Mouse (Mus musculus): ENCODE measurements around the gene Igf2bp3. TPM values are rescaled to one million over a fixed set of nuclear protein-coding genes. Genes with fewer than 3 reads are reported as not detected.

Igf2bp3 gene
- polyA plus RNA-seq, 1 experiment from 2014 or later = 57.8 TPM

- Histone ChIP-seq H3K27ac (peak overlapping the region; percentile 90), H3K9ac (replicated peaks) (peak overlapping the region; percentile 70), H3K4me1 (replicated peaks) (peaks cover 31% of the 10 kb centered on the region), H3K4me3 (replicated peaks) (peak overlapping the region; percentile 56), H3K9me3 (no peaks in the 10 kb centered on the region), H3K36me3 (no peaks in the 10 kb centered on the region), H3K27me3 (no peaks in the 10 kb centered on the region), H3K4me2 (replicated peaks) (peak overlapping the region; percentile 71)
- WGBS = 3% methylated on average over 11 of the region's 11 CpGs
- no peak for ATAC-seq
These were observed 2.2 kb upstream of the Igf2bp3 start for GRCm38 (mm10) chr6:49216811-49217542.

GRCm38 (mm10) chr6:49215748-49216585, 1.2 kb upstream of the Igf2bp3 start:
- peak; percentile 25 for ATAC-seq
- Histone ChIP-seq H3K9me3 (no peaks in the 10 kb centered on the region), H3K4me3 (replicated peaks) (peak overlapping the region; percentile 83), H3K9ac (replicated peaks) (peak overlapping the region; percentile 95), H3K4me1 (replicated peaks) (peaks cover 38% of the 10 kb centered on the region), H3K36me3 (no peaks in the 10 kb centered on the region), H3K27ac (peak overlapping the region; percentile 96), H3K27me3 (no peaks in the 10 kb centered on the region), H3K4me2 (replicated peaks) (peak overlapping the region; percentile 89)
- WGBS = under 1% methylated on average over 14 of the region's 14 CpGs

GRCm38 (mm10) chr6:49214086-49214927, 450 bp downstream of the Igf2bp3 start:
- Histone ChIP-seq H3K4me2 (replicated peaks) (peak overlapping the region; percentile 89), H3K4me3 (replicated peaks) (peak overlapping the region; percentile 83), H3K36me3 (no peaks in the 10 kb centered on the region), H3K9me3 (no peaks in the 10 kb centered on the region), H3K27ac (peak overlapping the region; percentile 96), H3K27me3 (no peaks in the 10 kb centered on the region), H3K9ac (replicated peaks) (peak overlapping the region; percentile 95), H3K4me1 (replicated peaks) (peaks cover 50% of the 10 kb centered on the region)
- WGBS = under 1% methylated on average over 76 of the region's 76 CpGs
- peak; percentile 9; the same call in 1 of the 2 replicates for ATAC-seq

GRCm38 (mm10) chr6:49213581-49214085, 1.1 kb downstream of the Igf2bp3 start:
- ATAC-seq = peak; percentile 14; the same call in 1 of the 2 replicates
- under 1% methylated on average over 50 of the region's 50 CpGs for WGBS
- H3K4me1 ChIP-seq (replicated peaks) = peaks cover 56% of the 10 kb centered on the region

GRCm38 (mm10) chr6:49212931-49213580, 1.7 kb downstream of the Igf2bp3 start:
- peaks cover 58% of the 10 kb centered on the region for H3K4me1 ChIP-seq (replicated peaks)
- no peak for ATAC-seq
- no peaks in the 10 kb centered on the region for H3K27me3 ChIP-seq
- WGBS = 2% methylated on average over 20 of the region's 20 CpGs
- H3K36me3 ChIP-seq = no peaks in the 10 kb centered on the region
- no peaks in the 10 kb centered on the region for H3K9me3 ChIP-seq
- H3K4me2 ChIP-seq (replicated peaks) = peak overlapping the region; percentile 89
- peak overlapping the region; percentile 96; the same call in 1 of the 2 replicates for H3K27ac ChIP-seq
- peak overlapping the region; percentile 83 for H3K4me3 ChIP-seq (replicated peaks)
- peak overlapping the region; percentile 95 for H3K9ac ChIP-seq (replicated peaks)

More at GRCm38 (mm10) chr6:49213581-49214085, 1.1 kb downstream of the Igf2bp3 start:
- Histone ChIP-seq H3K36me3 (no peaks in the 10 kb centered on the region), H3K9me3 (no peaks in the 10 kb centered on the region), H3K27me3 (no peaks in the 10 kb centered on the region), H3K4me2 (replicated peaks) (peak overlapping the region; percentile 89), H3K27ac (peak overlapping the region; percentile 96), H3K4me3 (replicated peaks) (peak overlapping the region; percentile 83), H3K9ac (replicated peaks) (peak overlapping the region; percentile 95)

- Histone ChIP-seq H3K36me3 (no peaks in the 10 kb centered on the region), H3K4me2 (replicated peaks) (peak overlapping the region; percentile 89), H3K27me3 (no peaks in the 10 kb centered on the region), H3K4me1 (replicated peaks) (peaks cover 54% of the 10 kb centered on the region), H3K4me3 (replicated peaks) (peak overlapping the region; percentile 83), H3K9ac (replicated peaks) (peak overlapping the region; percentile 41; the same call in 1 of the 2 replicates), H3K27ac (no peak overlapping the region), H3K9me3 (no peaks in the 10 kb centered on the region)
- no peak for ATAC-seq
- 11% methylated on average over 3 of the region's 4 CpGs for WGBS
These were observed 2.6 kb downstream of the Igf2bp3 start for GRCm38 (mm10) chr6:49212141-49212540.

GRCm38 (mm10) chr6:49211596-49211995, 3.2 kb downstream of the Igf2bp3 start:
- H3K4me3 ChIP-seq (replicated peaks) = peak overlapping the region; percentile 83
- no peak overlapping the region for H3K27ac ChIP-seq
- H3K9me3 ChIP-seq = no peaks in the 10 kb centered on the region
- H3K36me3 ChIP-seq = peaks cover 3% of the 10 kb centered on the region
- peak overlapping the region; percentile 53 for H3K4me2 ChIP-seq (replicated peaks)
- no peak for ATAC-seq
- H3K4me1 ChIP-seq (replicated peaks) = peaks cover 54% of the 10 kb centered on the region
- no peak overlapping the region for H3K9ac ChIP-seq (replicated peaks)
- WGBS = 21% methylated on average over 5 of the region's 5 CpGs
- H3K27me3 ChIP-seq = no peaks in the 10 kb centered on the region

- peaks cover 51% of the 10 kb centered on the region for H3K4me1 ChIP-seq (replicated peaks)
- peak overlapping the region; percentile 53 for H3K4me2 ChIP-seq (replicated peaks)
- H3K9me3 ChIP-seq = no peaks in the 10 kb centered on the region
- H3K27me3 ChIP-seq = no peaks in the 10 kb centered on the region
- no peak for ATAC-seq
- peak overlapping the region; percentile 59 for H3K9ac ChIP-seq (replicated peaks)
- H3K4me3 ChIP-seq (replicated peaks) = peak overlapping the region; percentile 27
- WGBS = 11% methylated on average over 14 of the region's 14 CpGs
- no peak overlapping the region for H3K27ac ChIP-seq
- H3K36me3 ChIP-seq = peaks cover 10% of the 10 kb centered on the region
These were observed 4.6 kb downstream of the Igf2bp3 start for GRCm38 (mm10) chr6:49209881-49210854.

- H3K36me3 ChIP-seq = peaks cover 22% of the 10 kb centered on the region
- no peaks in the 10 kb centered on the region for H3K27me3 ChIP-seq
- WGBS = 91% methylated on average over 5 of the region's 5 CpGs
- ATAC-seq = 0 out of 2 replicates have a peak, but pooled peaks have one; percentile 53
- no peak overlapping the region for H3K4me3 ChIP-seq (replicated peaks)
- H3K9me3 ChIP-seq = no peaks in the 10 kb centered on the region
- 0 out of 2 replicates have a peak overlapping the region, but pooled peaks have one; percentile 3 for H3K4me2 ChIP-seq (replicated peaks)
- H3K27ac ChIP-seq = no peak overlapping the region
- peaks cover 51% of the 10 kb centered on the region for H3K4me1 ChIP-seq (replicated peaks)
- no peak overlapping the region for H3K9ac ChIP-seq (replicated peaks)
These were observed 5.8 kb downstream of the Igf2bp3 start for GRCm38 (mm10) chr6:49208935-49209334.

GRCm38 (mm10) chr6:49208297-49208930, 6.3 kb downstream of the Igf2bp3 start:
- Histone ChIP-seq H3K27ac (no peak overlapping the region), H3K9ac (replicated peaks) (no peak overlapping the region), H3K36me3 (peaks cover 27% of the 10 kb centered on the region), H3K4me1 (replicated peaks) (peaks cover 50% of the 10 kb centered on the region), H3K4me3 (replicated peaks) (no peak overlapping the region), H3K9me3 (no peaks in the 10 kb centered on the region), H3K27me3 (no peaks in the 10 kb centered on the region), H3K4me2 (replicated peaks) (0 out of 2 replicates have a peak overlapping the region, but pooled peaks have one; percentile 3)
- no peak for ATAC-seq
- WGBS = 81% methylated on average over 8 of the region's 8 CpGs
